Mouse (Mus musculus) E14TG2a.4 (cell line): ENCODE data around the gene Bcl9l.

Experiments used
- H3K27me3 ChIP-seq: 2 replicates; pipeline ENCODE4 v1.6.1; 2014; ENCODE audit warnings: low read length, control low read depth; ENCODE audit not compliant: insufficient read depth
- H3K36me3 ChIP-seq: 2 replicates; pipeline ENCODE4 v1.6.1; 2014; ENCODE audit warnings: low read length, control low read depth; ENCODE audit not compliant: insufficient read depth
- H3K4me1 ChIP-seq: replicated peaks from 2 replicates; pipeline ENCODE4 v1.6.1; 2014; ENCODE audit warnings: low read depth, low read length, control low read depth
- H3K4me3 ChIP-seq: replicated peaks from 2 replicates; pipeline ENCODE4 v1.5.1; 2014; ENCODE audit warnings: mild to moderate bottlenecking, low read length
- H3K9me3 ChIP-seq: 2 replicates; pipeline ENCODE4 v1.6.1; 2014; ENCODE audit warnings: low read length, control low read depth
- CTCF ChIP-seq: conservative IDR thresholded peaks from 2 replicates; pipeline ENCODE4 v1.5.1; 2014; ENCODE audit warnings: low read length
- NANOG ChIP-seq: IDR thresholded peaks from 2 replicates; pipeline ENCODE4 v1.6.1; 2014; ENCODE audit warnings: borderline replicate concordance, low read length, mixed read lengths
- POU5F1 ChIP-seq: IDR thresholded peaks from 2 replicates; pipeline ENCODE4 v1.6.1; 2014; ENCODE audit warnings: low read length, borderline replicate concordance

Gene Bcl9l

GRCm38 (mm10) chr9:44528340-44528739 lies 45.7 kb downstream of the Bcl9l start:
- H3K9me3 ChIP-seq = no peaks in the 10 kb centered on the region; the same call in 1 of the 2 replicates
- H3K4me1 ChIP-seq = no peaks in the 10 kb centered on the region
- no peaks in the 10 kb centered on the region for H3K36me3 ChIP-seq
- H3K4me3 ChIP-seq = no peak overlapping the region
- no peaks in the 10 kb centered on the region for H3K27me3 ChIP-seq
- TF ChIP-seq POU5F1 = no peak
- TF ChIP-seq NANOG = no peak
- TF ChIP-seq CTCF = no peak

DNA sequence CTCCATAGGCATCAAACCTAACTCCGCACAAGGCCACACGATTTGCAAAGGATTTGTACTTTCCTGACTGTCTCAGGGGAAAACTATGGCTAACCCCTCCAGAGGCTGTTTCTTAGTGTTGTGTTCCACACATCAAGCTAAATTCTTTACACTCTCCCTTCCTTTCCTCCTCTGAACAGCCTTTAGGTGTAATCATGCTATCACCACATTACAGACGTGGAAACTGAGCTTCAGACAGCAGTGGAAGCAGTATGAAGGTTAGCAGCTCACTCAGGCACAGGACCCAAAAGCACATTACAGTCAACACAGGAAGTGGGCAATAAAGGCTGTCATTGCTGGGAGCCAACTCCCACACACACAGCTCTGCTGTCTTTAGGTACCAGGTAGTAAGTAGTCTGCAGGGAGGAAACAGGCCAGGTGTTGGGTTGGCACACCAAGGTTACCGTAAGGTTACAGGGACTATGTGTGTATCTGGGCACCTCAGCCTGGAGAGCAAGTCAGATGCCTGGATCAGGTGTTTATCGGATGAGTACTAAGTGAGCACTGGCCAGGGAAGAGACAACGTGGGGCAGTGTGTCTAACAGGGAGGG lies 50.5 kb downstream of the Bcl9l start:
- Histone ChIP-seq H3K9me3 (no peaks in the 10 kb centered on the region; the same call in 1 of the 2 replicates), H3K4me1 (peaks cover 9% of the 10 kb centered on the region), H3K27me3 (no peaks in the 10 kb centered on the region; the same call in 1 of the 2 replicates), H3K36me3 (no peaks in the 10 kb centered on the region), H3K4me3 (no peak overlapping the region)
- TF ChIP-seq NANOG (no peak), CTCF (no peak), POU5F1 (no peak)

DNA sequence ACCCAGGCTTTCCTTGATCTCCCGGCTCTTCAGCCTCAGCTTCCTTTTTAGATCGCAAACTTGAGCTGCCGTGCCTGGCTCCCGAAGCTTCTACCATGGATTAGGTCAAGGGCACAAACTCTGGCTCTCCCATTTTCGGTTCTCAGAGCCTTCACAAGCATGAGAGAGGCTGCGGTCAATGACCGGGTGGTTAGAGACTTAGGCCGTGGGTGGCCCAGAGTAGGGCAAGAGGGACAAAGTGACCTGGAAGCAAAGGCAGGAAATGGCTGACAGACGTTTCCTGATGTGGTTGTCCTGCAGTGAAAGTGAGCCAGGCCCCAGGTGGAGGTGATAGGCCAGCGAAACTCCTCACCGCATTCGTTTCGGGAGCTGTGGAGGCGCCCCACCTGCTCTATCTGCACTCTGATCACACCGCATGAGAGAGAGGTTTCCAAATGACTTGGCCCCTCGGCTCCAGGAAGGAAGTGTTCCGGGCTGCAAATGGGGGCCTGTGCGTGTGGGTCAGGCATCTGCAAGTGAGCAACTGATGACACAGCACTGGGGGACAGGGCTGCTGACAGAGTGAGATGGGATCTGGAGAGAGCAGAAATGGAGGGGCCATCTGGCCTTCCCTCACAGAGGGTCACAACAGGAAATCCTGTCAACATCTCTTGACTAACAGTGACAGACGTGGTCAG lies 55.1 kb downstream of the Bcl9l start:
- TF ChIP-seq NANOG (no peak), POU5F1 (no peak), CTCF (no peak)
- Histone ChIP-seq H3K9me3 (no peaks in the 10 kb centered on the region), H3K36me3 (no peaks in the 10 kb centered on the region)

DNA sequence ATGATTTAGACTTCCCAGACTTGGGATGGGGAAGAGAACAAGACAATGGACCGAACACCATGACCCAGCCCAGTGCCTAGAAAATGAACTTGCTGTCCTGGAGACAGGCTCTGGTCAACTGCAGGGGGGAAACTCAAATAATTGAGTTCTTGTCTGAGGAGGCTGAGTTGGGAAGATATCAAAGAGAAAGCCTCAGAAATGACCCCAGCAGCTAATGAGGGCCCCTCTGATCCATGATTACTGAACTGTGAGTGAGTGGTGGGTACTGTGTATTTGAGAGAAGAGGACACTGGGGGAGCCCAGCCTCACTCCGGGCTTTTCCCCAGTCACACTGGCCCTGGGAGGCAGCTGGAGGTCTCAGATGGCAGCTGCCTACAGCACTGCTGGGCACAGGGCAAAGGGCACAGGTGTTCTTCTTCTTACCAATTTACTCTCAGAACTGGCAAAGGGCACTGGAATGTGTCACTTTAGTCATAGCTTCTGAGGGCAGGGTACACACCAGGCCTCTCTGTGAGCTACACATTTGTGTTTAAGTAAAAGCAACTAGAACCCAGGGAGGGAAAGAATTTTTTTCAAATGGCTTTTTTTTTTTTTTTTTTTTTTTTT lies 57.3 kb downstream of the Bcl9l start:
- TF ChIP-seq POU5F1 (no peak), NANOG (no peak), CTCF (no peak)
- H3K4me3 ChIP-seq = no peak overlapping the region
- H3K4me1 ChIP-seq = peaks cover 18% of the 10 kb centered on the region
- no peaks in the 10 kb centered on the region; the same call in 1 of the 2 replicates for H3K27me3 ChIP-seq
- no peaks in the 10 kb centered on the region for H3K36me3 ChIP-seq
- H3K9me3 ChIP-seq = no peaks in the 10 kb centered on the region

More for the DNA sequence above, 55.1 kb downstream of the Bcl9l start:
- H3K4me3 ChIP-seq = no peak overlapping the region
- H3K27me3 ChIP-seq = no peaks in the 10 kb centered on the region; the same call in 1 of the 2 replicates
- H3K4me1 ChIP-seq = peaks cover 17% of the 10 kb centered on the region

- no peak overlapping the region for H3K4me3 ChIP-seq
- no peaks in the 10 kb centered on the region for H3K9me3 ChIP-seq
- TF ChIP-seq CTCF = no peak
- no peak for TF ChIP-seq NANOG
- TF ChIP-seq POU5F1 = no peak
- H3K4me1 ChIP-seq = peaks cover 18% of the 10 kb centered on the region
- no peaks in the 10 kb centered on the region for H3K36me3 ChIP-seq
- no peaks in the 10 kb centered on the region; the same call in 1 of the 2 replicates for H3K27me3 ChIP-seq
These were observed 58.1 kb downstream of the Bcl9l start for GRCm38 (mm10) chr9:44540676-44541075.

GRCm38 (mm10) chr9:44542364-44542763 lies 59.7 kb downstream of the Bcl9l start:
- no peak for TF ChIP-seq POU5F1
- no peak for TF ChIP-seq NANOG
- TF ChIP-seq CTCF = no peak
- Histone ChIP-seq H3K36me3 (no peaks in the 10 kb centered on the region), H3K27me3 (no peaks in the 10 kb centered on the region; the same call in 1 of the 2 replicates), H3K9me3 (no peaks in the 10 kb centered on the region), H3K4me1 (peaks cover 16% of the 10 kb centered on the region), H3K4me3 (no peak overlapping the region)

GRCm38 (mm10) chr9:44544986-44545385 lies 62.4 kb downstream of the Bcl9l start:
- Histone ChIP-seq H3K9me3 (no peaks in the 10 kb centered on the region), H3K4me3 (no peak overlapping the region), H3K36me3 (no peaks in the 10 kb centered on the region), H3K27me3 (no peaks in the 10 kb centered on the region), H3K4me1 (peaks cover 8% of the 10 kb centered on the region)
- no peak for TF ChIP-seq POU5F1
- no peak for TF ChIP-seq CTCF
- TF ChIP-seq NANOG = no peak

DNA sequence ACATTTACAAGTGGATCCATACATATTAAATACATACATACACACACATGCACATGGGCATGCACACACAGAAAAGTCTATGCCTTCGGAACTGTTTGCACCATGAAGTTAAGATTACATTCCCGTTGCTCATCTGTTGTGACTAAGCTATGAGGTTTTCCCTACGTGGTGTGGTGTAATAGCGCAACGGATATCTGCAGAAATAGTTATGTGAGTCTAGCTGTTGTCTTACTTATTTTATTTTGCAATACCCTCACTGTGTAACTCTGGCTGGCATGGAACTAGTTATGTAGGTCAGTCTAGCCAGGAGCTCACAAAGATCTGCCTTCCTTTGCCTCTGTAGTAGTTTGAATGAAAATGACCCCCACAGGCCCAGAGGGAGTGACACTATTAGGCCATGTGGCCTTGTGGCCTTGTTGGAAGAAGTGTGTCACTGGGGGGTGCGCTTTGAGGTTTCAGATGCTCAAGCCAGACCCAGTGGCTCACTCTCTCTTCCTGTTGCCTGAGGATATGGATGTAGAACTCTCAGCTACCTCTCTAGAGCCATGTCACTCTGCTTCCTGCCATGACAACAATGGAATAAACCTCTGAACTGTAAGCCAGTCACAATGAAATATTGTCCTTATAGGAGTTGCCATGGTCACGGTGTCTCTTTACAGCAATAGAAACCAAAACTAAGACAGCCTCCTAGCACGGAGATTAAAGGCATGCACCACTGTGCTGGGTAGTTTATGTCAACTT lies 66.0 kb downstream of the Bcl9l start:
- Histone ChIP-seq H3K9me3 (no peaks in the 10 kb centered on the region), H3K36me3 (no peaks in the 10 kb centered on the region), H3K4me1 (peaks cover 15% of the 10 kb centered on the region), H3K27me3 (no peaks in the 10 kb centered on the region), H3K4me3 (no peak overlapping the region)
- TF ChIP-seq POU5F1 (no peak), CTCF (no peak), NANOG (no peak)
